Mouse (Mus musculus) cerebellum, postnatal 10 days (tissue): ENCODE results near the gene Polr2c.
A peak's percentile ranks its signal among the peaks of the same experiment; 100 is the strongest.

Experiments
- DNase-seq, 2 experiments: peaks; one replicate each; pipeline ENCODE4 v3.0.0; 2021; ENCODE audit warnings: mixed read lengths in 2 of 2

Gene Polr2c

DNA sequence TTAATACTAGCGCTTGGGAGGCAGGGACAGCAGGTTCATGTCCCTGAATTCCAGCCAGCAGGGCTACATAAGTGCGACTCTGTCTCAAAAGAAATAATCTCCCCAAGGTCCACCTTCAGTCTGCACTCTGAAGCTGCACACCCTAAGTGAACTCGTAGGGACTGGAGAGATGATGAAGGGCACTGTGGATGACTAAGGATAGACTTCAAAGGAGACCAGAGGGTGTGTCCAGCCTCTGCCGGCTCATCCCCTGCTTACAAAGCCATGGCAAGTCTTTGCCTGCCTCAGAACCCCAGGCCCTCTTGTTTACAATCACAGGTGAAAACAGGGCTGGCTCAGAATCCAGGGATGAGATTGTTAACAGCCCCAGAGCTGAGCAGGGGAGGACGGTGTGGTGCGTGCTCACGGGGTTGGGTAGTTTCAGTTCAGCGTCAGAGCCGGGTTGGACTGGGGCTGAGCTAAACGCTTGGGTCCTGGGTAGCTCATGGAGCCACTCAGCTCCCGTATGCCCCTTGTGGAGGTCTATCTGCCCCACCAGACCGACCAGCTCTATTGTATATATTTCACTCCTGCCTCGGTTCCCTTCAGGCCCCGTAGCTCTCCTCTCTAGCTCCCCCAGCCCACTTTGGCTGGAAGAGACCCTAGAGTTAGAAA, 31.3 kb downstream of the Polr2c start:
- no peak for DNase-seq

GRCm38 (mm10) chr8:94892917-94893316, 35.7 kb downstream of the Polr2c start:
- DNase-seq, result no peak

DNA sequence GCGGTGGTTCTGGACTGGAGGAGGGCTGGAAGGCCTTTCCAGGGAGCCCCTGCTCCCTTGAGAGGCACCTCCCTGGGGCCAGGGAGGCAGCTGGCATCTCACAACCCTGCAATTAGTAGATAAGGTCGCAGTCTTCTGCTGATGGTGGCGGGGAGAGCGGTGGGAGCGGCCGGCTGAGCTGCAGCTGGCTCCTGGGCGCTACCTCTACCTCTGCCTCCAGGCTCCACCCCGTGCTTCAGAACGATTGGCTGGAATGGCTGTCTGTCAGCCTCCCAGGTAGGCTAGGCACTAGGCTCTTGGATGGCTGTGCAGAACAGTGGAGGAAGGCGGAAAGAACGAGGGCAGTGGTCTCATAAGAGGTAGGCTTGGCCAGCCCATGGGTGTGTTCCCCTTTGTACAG, 42.0 kb downstream of the Polr2c start:
- DNase-seq, result no peak

- no peak for DNase-seq
Observed at GRCm38 (mm10) chr8:94900617-94901016, 43.4 kb downstream of the Polr2c start.

DNA sequence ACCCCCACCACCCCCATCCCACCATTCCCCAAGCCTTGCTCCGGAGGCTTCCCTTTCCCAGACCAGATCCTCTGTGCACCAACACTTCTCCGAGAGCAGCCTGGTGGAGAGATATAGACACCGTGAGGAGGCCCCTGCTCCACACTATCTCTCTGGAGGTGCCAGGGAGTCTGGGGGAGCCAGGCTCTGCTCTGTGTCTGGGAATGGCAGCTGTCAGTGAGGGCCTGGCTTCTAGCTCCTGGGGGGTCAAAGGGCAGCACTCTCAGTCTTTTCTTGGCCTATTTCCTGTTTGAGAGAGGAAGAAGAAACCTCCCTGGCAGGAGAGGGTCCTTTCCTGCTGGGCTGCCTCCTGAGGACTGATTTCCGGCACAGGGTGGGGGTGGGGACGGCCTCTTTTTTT, 43.8 kb downstream of the Polr2c start:
- no peak for DNase-seq

DNA sequence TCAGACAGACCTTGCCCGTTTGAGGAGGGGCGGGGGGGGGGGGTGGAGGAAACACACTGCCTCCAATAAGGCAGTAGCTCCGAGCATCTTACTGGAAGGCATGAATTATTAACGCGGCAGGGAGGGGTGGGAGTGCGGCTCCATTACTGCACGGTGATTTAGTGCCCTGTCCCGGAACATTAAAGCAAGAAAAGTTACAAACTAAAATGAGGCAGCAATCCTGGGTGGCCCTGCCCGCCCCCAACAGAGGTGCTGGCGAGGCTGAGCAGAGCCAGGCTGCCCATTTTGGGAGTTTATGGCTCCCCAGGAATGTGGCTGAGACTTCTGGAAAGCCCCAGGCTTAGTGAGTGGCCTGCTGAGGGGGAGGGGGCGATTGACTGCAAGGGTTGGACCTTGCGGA, 46.5 kb downstream of the Polr2c start:
- DNase-seq, result no peak

GRCm38 (mm10) chr8:94904450-94905175, 47.4 kb downstream of the Polr2c start:
- DNase-seq, result peak; percentile 92

DNA sequence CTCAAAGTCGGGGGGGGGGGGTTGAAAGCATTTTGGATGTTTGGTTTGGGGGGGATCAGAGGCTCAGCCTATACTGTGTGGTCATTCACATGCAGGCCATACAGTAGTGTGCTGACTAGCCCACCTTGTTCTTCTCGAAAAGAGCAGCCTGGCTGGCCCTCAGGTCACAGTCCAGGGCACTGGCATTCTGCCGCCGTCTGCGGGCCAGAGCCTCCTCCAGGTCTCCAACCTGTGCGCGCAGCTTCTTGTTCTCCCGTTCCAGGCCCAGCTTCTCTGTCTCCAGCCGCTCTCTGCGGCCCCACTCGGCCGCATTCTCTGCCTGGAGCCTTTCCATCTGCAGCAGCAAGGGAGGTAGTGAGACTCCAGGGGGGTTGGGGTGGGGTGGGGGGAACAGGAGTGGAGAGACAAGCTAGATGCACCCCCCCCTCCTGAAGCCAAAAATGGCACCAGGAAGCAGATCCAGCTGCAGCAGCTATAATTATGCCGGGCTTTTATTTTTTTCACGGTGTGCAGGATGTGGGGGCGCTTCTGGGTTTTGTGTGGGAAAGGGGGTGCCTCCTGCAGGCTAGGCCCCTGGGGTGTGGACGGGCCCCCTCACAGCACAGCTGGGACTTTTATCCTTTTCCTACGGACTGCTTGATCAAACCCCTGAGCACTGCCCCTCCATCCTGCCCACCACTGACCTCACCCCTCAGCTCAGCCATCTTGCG, 50.5 kb downstream of the Polr2c start:
- DNase-seq, result peak in 1 of 2 experiments; percentile 22

GRCm38 (mm10) chr8:94908847-94909246, 51.6 kb downstream of the Polr2c start:
- DNase-seq, result peak; percentile 89 to 94

GRCm38 (mm10) chr8:94913061-94913660, 55.9 kb downstream of the Polr2c start:
- DNase-seq, result peak; percentile 75 to 80

DNA sequence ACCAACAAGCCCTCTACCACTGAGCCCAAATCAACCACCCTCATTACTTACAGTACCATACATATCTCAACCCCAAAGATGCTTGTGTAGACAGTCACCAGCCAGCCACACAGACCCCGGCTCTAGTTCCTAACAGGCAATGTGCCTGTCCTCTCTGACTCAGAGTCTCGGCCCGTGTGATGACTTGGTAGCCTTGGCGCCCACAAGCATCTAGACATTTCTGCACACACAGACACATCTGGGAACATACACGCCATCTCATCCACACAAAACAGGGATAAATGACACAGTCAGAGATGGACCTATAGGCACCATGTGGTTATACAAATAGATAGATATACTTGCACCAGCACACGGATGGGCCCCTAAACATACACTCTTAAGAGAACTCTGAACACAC, 57.0 kb downstream of the Polr2c start:
- DNase-seq, result no peak

GRCm38 (mm10) chr8:94914701-94915101, 57.5 kb downstream of the Polr2c start:
- DNase-seq, result peak; percentile 80 to 87

DNA sequence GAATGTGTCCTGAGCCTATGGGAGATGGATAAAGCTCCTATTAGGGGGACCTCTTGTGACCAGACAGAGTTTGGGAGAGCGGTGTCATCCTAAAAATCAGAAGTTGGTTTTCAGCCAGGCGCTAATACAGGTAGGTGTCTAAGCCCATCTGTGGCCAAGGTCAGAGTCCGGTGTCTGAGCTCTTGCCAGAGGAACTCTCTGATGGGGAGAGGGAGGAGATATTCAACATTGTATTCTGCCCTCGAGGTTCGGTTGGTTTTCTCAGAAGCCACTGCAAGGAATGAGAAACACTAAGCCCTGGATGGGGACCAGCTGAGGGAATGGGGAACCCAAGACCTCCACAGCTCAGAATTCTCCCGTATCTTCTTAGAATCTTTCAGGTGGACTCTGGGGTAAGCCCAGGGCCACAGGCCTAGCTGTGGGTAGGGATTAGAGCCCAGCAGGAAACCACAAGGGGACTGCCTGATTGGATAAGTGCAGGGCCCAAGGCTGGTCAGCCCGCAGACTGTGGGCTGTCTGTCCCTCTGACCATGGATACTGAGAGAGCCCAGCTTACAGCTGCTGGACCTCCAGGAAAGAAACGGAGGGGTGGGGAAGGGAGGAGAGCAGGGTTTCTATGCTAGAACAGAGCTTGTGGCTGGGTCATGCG, 59.2 kb downstream of the Polr2c start:
- no peak for DNase-seq

DNA sequence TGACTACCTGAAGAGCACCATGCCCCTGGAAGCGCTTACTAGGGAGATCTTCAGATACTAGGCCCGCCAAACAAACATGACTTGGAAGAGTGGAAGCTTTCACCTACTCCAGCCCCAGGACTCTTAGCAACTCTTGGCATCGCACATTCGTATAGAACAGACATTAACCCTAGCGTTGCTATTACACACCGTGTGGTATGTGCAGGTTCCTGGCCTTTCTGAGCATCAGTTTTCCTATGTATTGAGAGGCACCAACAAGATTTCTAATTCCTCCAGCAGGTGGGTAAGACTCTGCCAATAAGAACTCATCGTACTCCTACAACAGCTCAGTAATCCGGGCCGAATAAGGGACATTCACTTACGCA, 59.7 kb downstream of the Polr2c start:
- DNase-seq, result no peak

DNA sequence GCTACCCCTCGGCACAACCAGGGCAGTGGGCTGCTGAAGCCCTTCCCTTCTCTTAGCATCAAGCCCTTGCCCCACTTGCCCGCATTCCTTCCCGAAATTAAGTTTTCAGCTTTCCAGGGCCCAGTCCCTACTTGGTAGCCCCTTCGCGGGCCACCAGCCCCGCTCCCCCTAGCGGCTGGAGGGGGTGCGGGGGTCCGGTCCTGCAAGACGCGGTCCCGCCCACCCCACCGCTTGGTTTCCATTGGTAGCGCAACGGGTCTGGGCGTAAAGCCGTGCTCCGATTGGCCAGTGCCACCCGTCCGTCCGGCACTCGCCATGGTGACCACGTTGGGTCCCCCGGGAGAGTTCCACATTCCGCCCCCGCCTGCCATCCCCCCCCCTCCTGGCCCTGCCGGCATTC, 60.1 kb downstream of the Polr2c start:
- peak; percentile 91 to 95 for DNase-seq

DNA sequence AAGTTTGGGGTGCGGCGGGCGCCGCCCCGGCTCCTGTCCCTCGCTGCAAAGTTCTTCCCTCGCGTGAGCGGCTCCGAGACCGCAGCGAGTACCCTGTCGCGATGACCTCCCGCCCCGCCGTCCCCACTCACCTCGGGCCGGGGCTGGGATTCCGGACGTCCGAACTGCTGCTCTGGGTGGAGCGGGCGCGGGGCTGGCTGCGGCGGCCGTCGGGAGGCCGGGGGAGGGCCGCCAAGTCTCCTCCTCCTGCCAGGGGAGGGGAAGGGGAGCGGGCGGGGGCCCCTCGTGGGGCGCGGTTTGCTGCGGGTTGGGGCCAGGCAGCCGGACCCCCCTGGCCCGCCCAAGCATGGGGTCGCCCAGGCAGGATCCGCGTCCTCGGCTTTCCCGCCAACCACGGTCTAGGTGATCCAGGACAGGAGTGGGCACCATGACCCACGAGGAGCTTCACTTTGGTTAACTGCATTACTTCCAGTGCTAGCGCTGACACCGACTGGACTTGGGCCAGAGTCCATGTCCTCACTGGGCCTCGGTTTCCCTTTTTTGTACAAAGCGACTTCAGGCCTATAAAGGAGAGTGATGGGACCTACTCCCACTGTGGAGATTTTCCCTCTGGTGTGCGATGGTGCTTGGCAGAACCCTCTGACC, 60.7 kb downstream of the Polr2c start, which contains the start of gene Ccdc102a:
Ccdc102a (minus strand) TSS at position 248 of the 645 bp plus-strand sequence.
- DNase-seq, result peak; percentile 42 to 49

GRCm38 (mm10) chr8:94919256-94919655, 62.0 kb downstream of the Polr2c start:
- DNase-seq, result no peak

- no peak for DNase-seq
Observed at GRCm38 (mm10) chr8:94922176-94922575, 64.9 kb downstream of the Polr2c start.

- DNase-seq, result no peak
Observed at GRCm38 (mm10) chr8:94922602-94923001, 65.4 kb downstream of the Polr2c start.
